Mouse (Mus musculus): ENCODE measurements around the gene Gatad2b.

Gene Gatad2b

DNA sequence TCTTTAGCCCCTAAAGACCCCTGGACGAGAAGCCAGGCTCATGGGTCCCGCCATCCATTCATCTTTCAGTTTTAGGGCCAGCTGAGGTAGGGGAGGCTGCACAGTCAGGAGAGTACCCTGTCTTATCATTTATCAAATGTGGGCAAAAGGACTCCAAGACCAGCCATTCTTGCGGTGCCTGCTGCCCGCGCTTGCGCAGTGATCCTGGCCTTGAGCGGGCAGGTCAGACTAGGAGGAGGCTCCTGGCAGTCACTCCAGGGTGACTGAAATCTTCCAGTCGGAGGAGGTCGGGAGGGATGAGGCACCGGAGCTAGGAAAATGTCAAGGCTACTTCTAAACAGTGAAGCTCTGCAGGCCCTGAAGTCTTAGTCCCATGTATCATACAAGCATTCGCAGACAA, 88.7 kb downstream of the Gatad2b start:
- DNase-seq (ENCODE audit: low spot score), result peak; percentile 72

DNA sequence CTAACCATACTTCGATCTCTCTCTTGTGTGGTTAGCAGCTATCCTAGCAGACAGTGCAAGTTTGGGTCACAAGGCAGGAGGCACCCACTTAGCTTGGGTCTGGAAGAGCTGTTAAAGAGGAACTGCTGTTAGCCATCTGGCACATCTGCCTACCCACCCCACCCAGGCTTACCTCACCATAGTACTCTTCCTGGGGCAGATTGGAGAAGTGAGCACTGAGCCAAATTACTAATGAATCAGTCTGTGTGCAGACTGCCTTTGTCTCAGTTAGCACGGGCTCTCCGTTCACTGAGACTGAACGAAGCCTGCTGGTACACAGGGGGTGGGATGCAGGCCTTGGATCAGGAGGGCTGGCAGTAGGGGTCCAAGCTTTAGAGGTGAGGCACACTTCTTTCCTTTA, 90.7 kb downstream of the Gatad2b start:
- DNase-seq (ENCODE audit: low spot score), result no peak

DNA sequence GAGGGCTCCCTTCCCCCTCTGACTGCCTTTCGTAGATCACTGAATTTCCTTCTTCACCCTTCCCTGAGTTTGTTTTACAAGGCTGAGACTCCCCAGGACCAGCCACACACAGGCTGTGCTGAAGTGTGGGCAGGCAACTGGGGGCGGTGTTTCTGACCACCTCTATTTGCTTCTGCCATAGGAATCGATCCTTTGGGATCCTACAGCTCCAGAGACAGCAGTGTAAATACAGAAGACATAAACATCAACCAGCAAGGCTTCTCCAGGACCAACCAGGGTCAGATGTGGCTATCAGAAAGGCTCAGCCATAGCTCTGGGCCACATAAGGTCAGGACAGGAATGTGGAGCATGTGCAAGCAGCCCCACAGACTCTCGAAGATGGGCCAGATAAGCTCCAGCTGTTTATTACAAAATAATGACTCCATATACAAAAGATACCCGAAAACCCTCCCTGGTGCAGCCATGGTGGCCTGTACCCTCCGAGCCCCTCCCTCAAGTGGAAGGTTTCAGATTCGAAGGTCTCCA, 91.9 kb downstream of the Gatad2b start:
- no peak for DNase-seq (ENCODE audit: low spot score)

DNA sequence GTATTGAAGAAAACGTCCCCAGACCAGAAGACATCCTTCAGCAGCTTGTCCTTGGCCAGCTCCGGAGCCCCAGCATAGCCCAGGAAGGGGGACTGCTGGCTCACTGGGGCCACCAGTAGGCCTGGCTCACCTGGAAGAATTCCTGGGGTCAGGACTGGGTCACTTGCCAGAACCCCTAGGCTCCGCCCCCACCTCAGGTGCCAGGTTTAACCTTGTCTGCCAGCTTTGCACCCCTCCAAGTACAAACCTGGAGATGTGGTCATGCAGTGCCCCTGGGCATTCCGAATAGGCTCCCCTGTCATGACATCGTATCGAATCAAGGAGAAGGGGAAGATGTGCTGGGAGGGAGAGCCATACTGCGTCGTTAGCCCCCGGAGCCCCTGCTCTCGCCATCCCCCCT, 93.8 kb downstream of the Gatad2b start:
- DNase-seq (ENCODE audit: low spot score), result no peak

DNA sequence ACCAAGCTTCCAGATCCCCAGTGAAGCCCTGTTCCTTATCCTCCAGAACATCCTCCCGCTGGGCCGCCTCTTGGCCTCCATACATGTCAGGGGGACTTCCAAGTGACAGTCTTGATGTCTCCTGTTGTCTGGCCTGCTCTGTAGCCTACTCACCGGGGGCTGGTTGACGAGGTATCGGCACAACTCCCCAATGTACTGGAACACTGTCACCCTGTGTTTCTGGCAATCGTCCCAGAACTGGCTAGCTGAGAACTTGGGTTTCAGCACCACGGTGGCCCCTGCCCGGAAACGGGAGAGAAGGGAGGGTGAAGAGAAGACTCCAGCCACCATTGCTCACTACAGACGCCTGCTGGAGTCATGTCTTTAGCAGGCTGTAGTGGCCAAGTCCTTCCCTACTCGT, 94.5 kb downstream of the Gatad2b start:
- DNase-seq (ENCODE audit: low spot score), result peak; percentile 47

DNA sequence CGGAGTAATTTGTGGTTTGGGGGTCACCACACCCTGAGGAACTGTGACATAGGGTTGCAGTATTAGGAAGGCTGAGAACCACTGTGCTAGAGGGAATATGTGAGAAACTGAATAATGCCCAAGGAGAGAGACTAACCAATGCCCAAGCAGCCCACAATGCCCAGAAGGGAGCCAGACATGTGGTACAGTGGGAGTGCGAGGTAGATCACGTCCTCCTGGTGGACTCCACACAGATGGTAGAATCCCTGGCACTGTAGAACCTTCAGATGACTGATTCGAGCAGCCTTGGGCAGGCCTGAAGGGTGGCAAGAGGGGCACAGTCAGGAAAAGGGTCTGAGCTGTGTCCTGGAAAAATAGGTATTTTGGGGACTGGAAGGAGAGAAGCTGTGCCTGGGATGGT, 95.2 kb downstream of the Gatad2b start:
- no peak for DNase-seq (ENCODE audit: low spot score)

DNA sequence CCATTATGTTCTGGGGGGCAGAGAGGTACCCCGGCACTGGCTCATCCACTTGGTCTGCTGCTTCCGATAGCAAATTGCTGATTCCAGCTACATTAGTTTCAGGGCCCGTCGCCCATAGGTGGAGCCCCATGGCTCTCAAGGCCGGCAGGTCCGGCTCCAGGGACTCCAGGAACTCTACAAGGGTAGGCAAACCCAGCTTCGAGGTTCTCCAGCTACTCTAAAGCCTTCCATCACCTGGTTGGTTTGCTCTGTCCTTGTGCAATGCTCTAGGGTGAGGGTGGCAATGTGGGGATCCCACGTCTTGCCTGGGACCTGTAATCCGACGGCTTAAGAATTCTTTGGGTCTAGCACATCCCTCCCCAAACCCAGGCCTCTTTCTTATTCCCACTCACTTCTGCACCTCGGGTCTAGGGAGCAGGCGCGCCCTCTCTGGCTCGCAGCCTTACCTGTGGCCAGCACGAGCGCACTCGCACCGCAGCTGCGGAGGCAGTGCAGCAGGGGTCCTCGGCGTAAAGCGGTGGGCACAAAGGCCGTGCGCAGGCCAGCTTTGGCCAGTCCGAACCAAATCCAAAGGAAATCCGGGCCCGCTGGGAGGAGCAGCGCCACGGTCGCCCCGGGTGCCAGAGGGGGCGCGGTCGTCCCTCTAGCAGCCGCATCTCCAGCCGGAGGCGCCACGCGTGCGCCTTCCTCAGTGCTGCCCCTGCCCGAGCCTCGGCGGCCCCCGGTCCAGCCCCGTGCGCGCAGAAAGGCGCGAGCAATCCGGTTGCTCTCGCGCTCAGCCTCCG, 95.9 kb downstream of the Gatad2b start:
- DNase-seq (ENCODE audit: low spot score), result no peak

DNA sequence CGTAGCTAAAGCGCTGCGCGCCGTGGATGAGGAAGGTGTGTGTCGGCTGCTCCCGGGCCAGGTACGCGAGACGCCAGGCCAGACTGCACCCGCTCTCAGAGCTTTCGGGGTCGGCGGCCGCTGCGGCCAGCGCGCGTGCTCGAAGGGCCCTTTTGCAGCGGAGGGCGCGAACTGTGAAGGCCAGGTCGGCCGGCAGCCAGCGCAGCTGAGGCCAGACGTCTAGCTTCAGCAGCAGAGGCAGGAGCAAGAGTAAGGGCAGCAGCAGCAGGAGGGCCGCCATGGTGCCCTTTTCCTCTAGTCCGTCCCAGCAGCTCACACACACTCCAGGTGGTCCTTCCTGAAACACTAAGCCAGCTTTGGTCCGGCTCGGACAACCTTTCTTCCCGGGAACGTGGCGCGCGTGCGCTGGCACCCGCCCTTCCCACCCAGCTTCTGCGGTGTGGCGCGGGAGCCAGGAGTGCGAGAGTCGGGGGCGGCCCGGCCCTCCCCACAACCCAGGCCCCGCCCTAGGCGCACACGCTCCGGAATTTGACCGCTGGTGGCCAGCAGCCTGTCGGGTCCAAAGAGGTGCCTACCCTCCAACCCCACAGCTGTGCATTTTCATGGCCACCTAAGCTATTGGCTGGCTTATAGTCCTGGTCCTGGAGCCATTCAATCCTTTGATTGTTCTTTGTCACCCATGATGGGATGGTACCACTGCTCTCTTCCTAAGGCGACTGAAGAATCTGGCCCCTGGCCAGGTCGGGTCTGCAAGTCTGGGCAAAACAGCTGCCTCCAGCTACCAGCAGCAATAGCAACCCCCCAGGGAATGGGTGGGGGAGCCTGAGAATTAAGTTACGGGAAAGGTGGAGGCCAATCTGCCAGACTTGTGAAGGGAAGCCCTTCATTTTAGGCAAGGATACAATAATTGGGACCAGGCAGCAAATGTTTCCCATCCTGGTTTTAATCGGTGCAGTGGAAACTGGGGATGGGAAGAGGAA, 96.8 kb downstream of the Gatad2b start, which contains the start of gene Slc27a3:
Slc27a3 (minus strand) TSS at position 428 of the 980 bp plus-strand sequence.
- peak; percentile 38 for DNase-seq (ENCODE audit: low spot score)

DNA sequence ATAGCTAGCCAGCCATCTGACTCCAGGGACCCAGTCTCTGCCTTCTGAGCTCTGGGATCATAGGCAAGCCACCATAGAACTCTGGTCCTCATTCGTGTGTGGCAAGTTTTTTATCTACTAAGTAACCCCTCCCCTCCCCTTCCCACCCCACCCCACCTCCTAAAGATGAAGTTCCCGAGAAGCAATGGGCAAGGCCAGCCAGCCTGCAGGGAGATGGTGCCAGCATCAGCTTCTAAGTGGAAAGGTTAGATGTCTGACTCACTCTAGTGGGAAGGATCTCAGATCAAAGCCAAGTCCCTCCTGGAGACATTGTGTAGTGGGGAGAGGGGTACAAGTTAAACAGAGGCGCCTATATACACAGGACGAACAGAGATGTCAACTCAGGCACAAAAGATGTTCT, 98.0 kb downstream of the Gatad2b start:
- DNase-seq (ENCODE audit: low spot score), result no peak

DNA sequence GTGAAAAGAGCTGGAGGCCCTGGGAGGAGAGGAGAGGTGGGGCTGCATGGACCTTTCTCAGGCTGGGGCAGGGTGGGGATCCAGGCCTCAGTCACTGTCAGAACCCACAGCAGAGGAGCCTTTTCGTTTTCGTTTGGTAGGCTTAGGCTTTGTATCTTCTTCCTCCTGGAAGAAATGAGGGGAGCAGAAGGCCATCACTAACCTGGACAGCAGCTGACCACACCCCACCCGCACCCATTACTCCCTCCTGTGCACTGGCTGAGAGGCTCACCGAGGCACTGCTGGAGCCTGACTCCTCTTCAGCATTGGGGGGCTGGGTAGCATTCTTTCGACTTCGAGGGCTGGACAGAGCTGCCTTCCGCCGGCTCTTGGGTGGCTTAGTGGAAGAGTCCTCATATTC, 99.0 kb downstream of the Gatad2b start:
- DNase-seq (ENCODE audit: low spot score), result no peak

DNA sequence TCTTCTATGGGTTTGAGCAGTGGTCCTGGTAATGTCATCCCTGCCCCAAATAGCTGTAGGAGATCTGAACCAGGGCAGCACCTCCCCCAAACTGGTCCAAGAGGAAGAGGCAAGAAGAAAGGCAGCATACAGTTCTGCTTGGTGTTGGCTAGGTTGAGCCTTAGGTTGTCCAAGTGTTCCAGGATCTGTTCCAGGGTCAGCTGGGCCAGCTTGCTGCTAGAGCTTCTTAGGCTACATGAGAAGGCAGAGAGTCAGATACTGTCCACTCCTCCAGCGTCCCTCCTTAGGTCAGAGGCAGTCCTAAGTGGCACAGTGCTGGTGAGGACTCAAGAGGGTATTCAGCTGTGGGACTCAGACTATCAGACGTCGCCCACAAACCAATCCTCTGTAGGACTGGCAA, 99.7 kb downstream of the Gatad2b start:
- DNase-seq (ENCODE audit: low spot score), result no peak

DNA sequence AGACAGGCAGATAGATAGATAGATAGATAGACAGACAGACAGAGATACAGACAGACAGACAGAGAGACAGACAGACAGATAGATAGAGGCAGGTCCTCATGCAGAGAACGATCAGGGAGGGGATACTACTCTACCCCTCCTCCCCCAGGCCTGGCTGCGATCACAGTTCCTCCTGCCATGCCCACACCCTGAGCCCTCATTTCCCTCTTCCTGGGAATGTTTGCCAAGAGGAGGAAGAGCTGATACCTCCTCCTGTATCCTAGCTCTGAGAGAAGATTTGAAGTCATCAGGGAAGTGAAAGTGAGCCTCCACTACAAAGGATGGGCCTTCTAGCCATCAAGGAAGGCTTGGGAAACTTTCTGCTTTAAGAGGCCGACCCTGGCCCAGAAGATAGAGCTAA, 102.7 kb downstream of the Gatad2b start:
- no peak for DNase-seq (ENCODE audit: low spot score)

DNA sequence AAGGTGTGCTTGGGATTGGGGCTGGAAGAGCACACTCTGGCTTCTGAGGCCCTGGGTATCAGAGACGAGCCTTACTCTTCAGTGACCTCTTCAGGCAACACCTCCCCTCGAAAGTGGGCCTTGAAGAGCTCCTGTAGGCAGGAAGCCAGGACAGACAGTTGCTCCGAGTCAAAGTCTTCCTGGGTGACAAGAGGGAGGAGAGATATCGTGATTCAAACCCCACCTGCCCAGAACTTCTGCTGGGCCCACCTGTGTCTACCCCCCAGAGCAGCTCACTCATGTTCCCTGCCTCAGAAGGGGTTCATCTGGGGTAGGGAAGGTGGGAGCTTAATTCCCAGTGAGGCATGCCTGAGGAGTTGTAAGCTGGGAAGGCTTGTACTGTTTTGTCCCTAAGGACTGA, 108.0 kb downstream of the Gatad2b start:
- no peak for DNase-seq (ENCODE audit: low spot score)

DNA sequence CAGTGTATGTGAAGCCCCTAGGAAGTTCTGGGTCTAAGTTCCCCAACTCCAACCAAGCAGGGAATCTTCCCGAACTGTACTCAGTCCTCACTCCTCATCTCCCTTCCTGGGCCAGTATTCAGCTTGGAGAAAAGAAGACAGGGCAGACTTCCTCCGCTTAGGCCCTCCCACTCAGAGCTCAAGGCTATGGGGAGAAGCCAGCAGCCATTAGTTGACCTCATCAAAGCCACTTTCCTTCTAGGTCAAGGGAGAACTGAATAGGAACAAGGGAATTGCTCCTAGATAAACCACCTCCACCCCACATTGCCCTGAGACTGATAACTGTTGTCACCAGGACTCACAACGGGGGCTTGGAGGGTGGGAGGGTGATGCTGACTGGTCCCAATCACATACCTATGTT, 111.1 kb downstream of the Gatad2b start:
- DNase-seq (ENCODE audit: low spot score), result peak; percentile 58

DNA sequence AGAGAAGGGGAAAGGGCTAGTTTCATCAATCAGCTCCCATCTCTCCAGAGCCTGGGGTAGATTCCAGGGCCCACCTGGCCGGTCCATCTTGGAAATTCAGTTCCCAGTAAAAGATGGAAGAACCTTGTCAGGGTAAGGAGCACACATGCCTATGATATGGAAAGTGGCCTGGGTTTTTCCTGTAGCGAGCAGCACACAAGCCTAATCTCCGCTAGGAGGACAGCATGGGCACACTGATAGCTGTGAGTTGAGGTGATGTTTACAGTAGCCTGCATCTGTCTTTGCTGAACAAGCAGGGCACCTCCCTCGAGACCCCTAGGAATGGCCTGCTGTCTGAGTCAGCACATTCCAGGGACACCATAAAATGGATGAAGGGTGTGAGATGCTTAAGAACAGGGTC, 111.6 kb downstream of the Gatad2b start:
- DNase-seq (ENCODE audit: low spot score), result no peak

DNA sequence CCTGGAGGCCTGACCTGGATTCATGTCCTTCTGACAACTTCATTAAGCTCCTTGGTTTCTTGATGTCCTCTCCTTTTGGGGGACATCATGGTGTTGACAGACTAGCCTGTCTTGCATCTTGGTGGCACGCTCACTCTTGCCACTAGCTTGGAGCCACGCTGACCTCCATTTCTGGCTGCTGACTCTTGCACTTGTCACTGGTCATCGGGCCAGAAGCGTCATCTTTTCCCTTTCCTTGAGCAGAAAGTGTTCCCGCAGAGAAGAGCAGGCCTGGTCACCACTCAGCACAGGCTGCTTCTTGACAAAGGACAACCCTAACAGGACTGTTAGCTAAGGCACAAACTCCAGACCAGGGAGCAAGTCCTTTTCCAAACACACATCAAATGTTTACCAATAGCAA, 113.4 kb downstream of the Gatad2b start:
- DNase-seq (ENCODE audit: low spot score), result no peak

DNA sequence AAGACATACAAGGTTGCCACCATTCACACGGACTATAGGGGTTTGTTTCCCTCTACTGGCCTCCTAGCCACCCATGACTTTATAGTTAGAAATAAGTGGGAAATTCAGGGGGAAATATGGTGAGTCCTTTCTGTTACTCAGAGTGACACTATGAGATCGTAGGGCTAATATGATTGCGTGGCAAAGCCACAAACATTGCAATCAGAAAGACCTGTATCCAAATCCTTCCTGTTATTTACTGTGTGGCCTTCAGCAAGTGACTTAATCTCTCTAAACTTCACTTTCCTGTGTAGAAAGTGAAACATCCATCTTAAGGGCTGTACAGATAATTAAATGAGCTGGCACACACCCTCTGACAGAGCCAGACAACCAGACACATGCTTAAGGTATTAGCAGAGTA, 115.7 kb downstream of the Gatad2b start:
- DNase-seq (ENCODE audit: low spot score), result no peak

DNA sequence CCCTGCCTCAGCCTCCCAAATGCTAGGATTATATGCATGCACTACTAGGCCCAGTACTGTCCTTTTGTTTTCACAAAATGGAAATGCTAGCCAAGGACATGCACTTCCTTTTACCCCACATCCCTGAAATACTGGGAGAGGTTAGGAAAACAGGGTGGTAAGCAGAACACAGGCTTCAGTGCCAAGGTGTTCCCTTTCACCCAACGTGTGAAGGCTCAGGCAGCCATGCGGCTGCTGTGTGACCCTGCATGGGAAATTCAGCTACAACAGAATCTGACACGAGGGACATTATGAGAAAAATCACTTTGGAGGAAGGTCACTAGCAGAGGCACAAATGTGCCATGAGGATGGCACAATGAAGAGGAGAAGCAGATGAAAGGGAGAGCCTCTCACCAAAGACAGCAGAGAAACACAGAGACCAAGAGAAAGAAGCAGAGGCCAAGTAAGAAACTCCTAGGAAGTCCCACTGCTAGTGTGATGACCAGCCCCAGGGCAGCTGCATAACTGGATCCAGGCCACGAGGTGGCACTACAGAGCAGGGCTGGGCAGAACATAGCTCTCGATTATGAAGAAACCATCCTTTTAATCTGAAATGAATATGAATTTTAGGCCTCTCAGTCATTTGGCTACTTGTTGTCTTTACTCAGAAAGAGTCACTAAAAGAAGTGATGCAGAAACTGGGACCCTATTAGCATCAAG, 119.5 kb downstream of the Gatad2b start:
- peak; percentile 61 for DNase-seq (ENCODE audit: low spot score)

DNA sequence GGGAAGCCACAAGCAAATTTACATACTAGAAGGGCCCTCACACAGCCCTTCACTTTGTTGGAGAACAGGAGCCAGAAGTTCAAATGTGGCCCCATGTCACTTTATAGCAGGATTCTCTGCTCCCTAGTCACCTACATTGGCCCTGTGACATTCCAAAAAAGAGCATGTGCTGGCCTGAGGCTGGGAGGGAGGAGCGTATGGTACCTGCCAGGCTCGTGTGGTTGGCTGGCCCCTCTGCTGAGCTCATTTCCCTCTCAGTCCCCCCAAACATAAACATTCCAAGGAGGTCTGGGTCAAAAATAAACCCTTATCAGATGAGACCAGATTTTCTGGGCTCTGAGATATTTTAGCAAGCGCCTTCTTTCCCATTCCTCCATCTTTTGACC, 120.0 kb downstream of the Gatad2b start:
- no peak for DNase-seq (ENCODE audit: low spot score)
